Mouse (Mus musculus): Measurements from ENCODE around the gene Krt10. TPM values are rescaled to one million over a fixed set of nuclear protein-coding genes. Genes with fewer than 3 reads are reported as not detected.
A peak's percentile ranks its signal among the peaks of the same experiment; 100 is the strongest.

Gene Krt10
- polyA plus RNA-seq, 1 experiment from 2014 or later: 26.2 TPM

DNA sequence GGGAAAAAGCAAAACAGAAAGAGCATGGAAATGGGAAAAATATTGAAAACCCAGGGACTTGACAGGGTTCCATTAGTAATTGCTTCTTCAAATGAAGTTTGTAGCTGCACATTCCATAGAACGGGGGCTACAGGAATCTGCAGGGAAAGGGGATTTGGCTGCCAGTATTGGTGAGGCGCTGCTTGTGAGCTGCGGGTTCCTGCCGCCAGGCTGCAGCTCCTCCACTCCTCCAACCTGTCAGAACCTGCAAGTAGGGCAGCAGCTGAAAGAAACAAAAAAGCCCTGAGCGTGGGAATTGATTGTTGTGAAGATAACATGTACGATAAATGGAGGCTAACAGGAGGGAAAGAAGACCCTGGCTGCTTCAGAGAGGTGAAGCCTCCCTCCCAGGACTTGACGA lies 1.7 kb upstream of the Krt10 start:
- 70% methylated on average over 7 of the region's 7 CpGs for WGBS
- H3K4me2 ChIP-seq (ENCODE audit: low read length): no peak overlapping the region
- H3K27ac ChIP-seq (ENCODE audit: low read depth): no peak overlapping the region
- peaks cover 5% of the 10 kb centered on the region; the same call in 1 of the 2 replicates for H3K4me1 ChIP-seq (replicated peaks; ENCODE audit: control insufficient read depth, insufficient read depth, low read length)
- no peak overlapping the region for H3K9ac ChIP-seq (ENCODE audit: low read length)
- H3K36me3 ChIP-seq (ENCODE audit: control insufficient read depth, insufficient read depth, low read length): no peaks in the 10 kb centered on the region
- ATAC-seq (replicated peaks; ENCODE audit: low FRiP score, low TSS enrichment, low read depth) (no peak), DNase-seq (ENCODE audit: low spot score) (no peak)
- H3K4me3 ChIP-seq (ENCODE audit: low read depth, low read length): no peak overlapping the region
- H3K9me3 ChIP-seq (ENCODE audit: control insufficient read depth, low read length): no peaks in the 10 kb centered on the region
- no peaks in the 10 kb centered on the region for H3K27me3 ChIP-seq (replicated peaks; ENCODE audit: control insufficient read depth, insufficient read depth, low read length)

DNA sequence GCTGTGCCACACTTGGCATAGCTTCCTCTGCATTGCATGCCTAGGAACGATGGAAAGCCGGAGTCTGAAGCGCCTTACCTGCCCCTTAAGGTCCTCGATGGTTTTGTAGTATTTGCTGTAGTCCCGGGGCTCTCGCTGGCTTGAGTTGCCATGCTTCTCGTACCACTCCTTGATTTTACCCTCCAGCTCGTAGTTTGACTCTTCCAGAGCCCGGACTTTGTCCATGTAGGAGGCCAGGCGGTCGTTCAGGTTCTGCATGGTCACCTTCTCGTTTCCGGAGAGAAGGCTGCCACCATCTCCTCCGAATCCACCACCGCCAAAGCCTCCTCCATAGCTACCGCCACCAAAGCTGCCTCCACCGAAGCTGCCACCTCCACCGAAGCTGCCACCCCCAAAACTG lies 503 bp downstream of the Krt10 start:
- 92% methylated on average over 18 of the region's 18 CpGs for WGBS
- Histone ChIP-seq H3K4me1 (replicated peaks; ENCODE audit: control insufficient read depth, insufficient read depth, low read length) (peaks cover 5% of the 10 kb centered on the region; the same call in 1 of the 2 replicates), H3K27me3 (replicated peaks; ENCODE audit: control insufficient read depth, insufficient read depth, low read length) (no peaks in the 10 kb centered on the region), H3K36me3 (ENCODE audit: control insufficient read depth, insufficient read depth, low read length) (no peaks in the 10 kb centered on the region), H3K9ac (ENCODE audit: low read length) (no peak overlapping the region), H3K9me3 (ENCODE audit: control insufficient read depth, low read length) (no peaks in the 10 kb centered on the region), H3K4me2 (ENCODE audit: low read length) (no peak overlapping the region), H3K4me3 (ENCODE audit: low read depth, low read length) (no peak overlapping the region), H3K27ac (ENCODE audit: low read depth) (no peak overlapping the region)
- DNase-seq (ENCODE audit: low spot score) (no peak), ATAC-seq (replicated peaks; ENCODE audit: low FRiP score, low TSS enrichment, low read depth) (no peak)

DNA sequence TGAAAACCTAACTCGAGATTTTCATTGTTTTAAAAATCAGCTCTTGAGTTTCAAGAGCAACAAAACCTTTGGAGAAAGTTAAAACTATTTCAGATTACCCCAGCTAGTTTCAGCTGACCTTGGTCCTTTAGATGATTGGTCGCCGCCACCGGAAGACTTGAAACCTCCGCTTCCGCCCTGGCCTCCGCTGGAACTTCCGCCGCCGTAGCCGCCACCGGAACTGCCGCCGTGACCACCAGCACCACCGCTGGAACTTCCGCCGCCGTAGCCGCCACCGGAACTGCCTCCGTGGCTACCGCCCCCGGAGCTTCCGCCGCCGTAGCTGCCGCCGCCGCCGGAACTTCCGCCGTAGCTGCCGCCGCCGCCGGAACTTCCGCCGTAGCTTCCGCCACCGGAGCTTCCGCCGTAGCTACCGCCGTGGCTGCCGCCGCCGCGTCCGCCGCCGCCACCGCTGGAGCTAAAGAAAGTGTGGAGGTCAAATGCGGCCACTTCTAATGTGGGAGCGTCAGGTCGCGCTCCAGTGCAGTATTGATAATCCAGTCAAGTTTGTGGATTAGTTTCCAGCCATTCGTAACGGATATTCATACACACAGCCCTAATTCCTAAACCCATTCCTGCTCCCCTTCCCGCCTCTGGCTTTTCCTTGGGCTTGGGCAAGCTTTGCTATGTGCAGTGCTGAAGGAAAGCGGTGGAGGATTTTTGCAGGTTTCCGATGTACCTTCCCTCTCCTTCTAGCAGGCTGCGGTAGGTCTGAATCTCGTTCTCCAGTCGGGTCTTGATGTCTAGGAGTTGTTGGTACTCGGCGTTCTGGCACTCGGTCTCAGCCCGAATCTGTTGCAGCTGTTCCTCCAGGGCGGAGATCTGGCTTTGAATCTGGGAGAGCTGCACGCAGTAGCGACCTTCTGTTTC lies 3.1 kb downstream of the Krt10 start:
- Histone ChIP-seq H3K4me1 (replicated peaks; ENCODE audit: control insufficient read depth, insufficient read depth, low read length) (peaks cover 5% of the 10 kb centered on the region; the same call in 1 of the 2 replicates), H3K9me3 (ENCODE audit: control insufficient read depth, low read length) (no peaks in the 10 kb centered on the region), H3K4me2 (ENCODE audit: low read length) (peak overlapping the region; percentile 86), H3K27me3 (replicated peaks; ENCODE audit: control insufficient read depth, insufficient read depth, low read length) (no peaks in the 10 kb centered on the region), H3K27ac (ENCODE audit: low read depth) (peak overlapping the region; percentile 99), H3K4me3 (ENCODE audit: low read depth, low read length) (peak overlapping the region; percentile 62), H3K9ac (ENCODE audit: low read length) (peak overlapping the region; percentile 69), H3K36me3 (ENCODE audit: control insufficient read depth, insufficient read depth, low read length) (no peaks in the 10 kb centered on the region)
- DNase-seq (ENCODE audit: low spot score) (peak; percentile 90), ATAC-seq (replicated peaks; ENCODE audit: low FRiP score, low TSS enrichment, low read depth) (peak; percentile 77; the same call in 1 of the 2 replicates)
- 1% methylated on average over 71 of the region's 71 CpGs for WGBS

DNA sequence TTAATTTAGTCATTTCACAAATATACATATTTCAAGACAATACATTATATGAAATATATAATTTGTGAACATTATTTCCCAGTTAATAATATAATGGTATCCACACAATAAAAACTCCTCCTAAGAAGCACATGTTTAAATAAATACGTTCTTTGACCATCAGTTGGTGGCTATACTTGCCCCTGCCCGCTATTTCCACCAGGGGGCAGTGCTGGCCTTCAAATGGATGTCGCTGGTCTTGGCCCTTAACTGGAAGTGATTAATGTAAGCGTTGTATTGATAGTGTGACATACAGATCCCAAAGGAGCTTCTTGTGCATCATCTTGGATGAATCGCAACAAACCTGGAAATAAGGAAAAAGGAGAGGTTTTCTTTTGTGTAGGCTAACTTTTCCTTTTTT lies 9.6 kb downstream of the Krt10 start:
- no peaks in the 10 kb centered on the region for H3K4me1 ChIP-seq (replicated peaks; ENCODE audit: control insufficient read depth, insufficient read depth, low read length)
- peak; percentile 84 for DNase-seq (ENCODE audit: low spot score)
- no peaks in the 10 kb centered on the region for H3K27me3 ChIP-seq (replicated peaks; ENCODE audit: control insufficient read depth, insufficient read depth, low read length)
- ATAC-seq (replicated peaks; ENCODE audit: low FRiP score, low TSS enrichment, low read depth): peak; percentile 36; the same call in 1 of the 2 replicates
- no peak overlapping the region for H3K4me2 ChIP-seq (ENCODE audit: low read length)
- H3K27ac ChIP-seq (ENCODE audit: low read depth): no peak overlapping the region
- H3K9ac ChIP-seq (ENCODE audit: low read length): no peak overlapping the region
- H3K36me3 ChIP-seq (ENCODE audit: control insufficient read depth, insufficient read depth, low read length): no peaks in the 10 kb centered on the region
- H3K9me3 ChIP-seq (ENCODE audit: control insufficient read depth, low read length): no peaks in the 10 kb centered on the region
- WGBS: 20% methylated on average over 5 of the region's 5 CpGs
- H3K4me3 ChIP-seq (ENCODE audit: low read depth, low read length): no peak overlapping the region

DNA sequence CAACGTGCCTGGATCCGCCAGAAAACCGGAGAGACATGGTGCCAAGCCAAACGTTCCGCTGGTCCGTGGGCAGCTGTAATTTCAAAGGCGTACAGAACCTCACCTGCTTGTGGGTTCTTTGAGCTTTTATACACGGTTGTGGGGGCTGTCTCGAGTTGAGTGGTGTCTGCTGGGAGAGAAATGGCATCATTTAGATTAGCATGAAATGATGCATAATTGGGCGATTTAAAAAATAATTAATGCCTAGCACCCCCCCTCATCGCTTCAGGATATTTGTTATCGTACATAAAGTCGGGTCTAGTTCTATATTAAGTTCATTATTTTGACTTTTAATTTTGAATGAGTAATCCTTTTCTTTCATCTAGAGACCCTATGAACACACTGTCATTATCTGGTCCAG lies 14.4 kb downstream of the Krt10 start, which contains the start of gene Krt28:
Gene Krt28, minus strand, starts transcription at position 101 of the 400 bp plus-strand sequence.
- Histone ChIP-seq H3K27ac (ENCODE audit: low read depth) (no peak within 1 kb of the TSS), H3K4me3 (ENCODE audit: low read depth, low read length) (no peak within 1 kb of the TSS), H3K4me2 (ENCODE audit: low read length) (no peak within 1 kb of the TSS), H3K27me3 (replicated peaks; ENCODE audit: control insufficient read depth, insufficient read depth, low read length) (no peaks in the 10 kb centered on the region), H3K9ac (ENCODE audit: low read length) (no peak within 1 kb of the TSS), H3K9me3 (ENCODE audit: control insufficient read depth, low read length) (no peaks in the 10 kb centered on the region), H3K36me3 (ENCODE audit: control insufficient read depth, insufficient read depth, low read length) (no peaks in the 10 kb centered on the region), H3K4me1 (replicated peaks; ENCODE audit: control insufficient read depth, insufficient read depth, low read length) (no peaks in the 10 kb centered on the region)
- no peak for ATAC-seq (replicated peaks; ENCODE audit: low FRiP score, low TSS enrichment, low read depth)
- WGBS: 85% methylated on average over 13 of the region's 13 CpGs
- DNase-seq (ENCODE audit: low spot score): no peak

DNA sequence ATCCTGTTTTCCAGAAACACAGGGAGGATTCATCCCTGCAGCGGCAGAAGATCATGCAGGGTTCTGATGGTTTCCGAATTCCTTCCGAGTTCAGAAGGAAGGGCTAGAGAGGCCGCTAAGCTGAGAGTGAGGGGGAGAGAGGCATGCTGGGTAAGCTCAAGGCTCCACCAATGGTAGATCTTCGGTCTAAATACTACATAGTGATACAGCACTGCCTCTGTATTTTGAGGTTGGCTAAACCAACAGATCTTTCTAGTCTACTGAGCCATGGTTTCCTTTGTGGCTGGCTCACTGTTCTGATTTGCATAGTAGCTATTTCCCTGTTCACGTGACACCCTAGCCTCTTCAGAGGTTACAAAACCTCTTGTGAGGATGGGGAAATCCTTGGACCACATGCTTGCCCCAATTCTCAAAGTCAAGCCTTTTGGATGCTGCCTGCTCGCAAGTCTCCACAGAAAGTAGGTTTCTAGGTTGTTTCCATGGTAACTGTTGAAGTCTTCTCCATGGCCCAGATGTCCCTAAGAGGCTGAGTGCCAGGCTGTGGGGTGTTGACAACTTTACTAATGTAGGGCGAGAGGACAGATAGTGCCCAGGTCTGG lies 19.2 kb downstream of the Krt10 start:
- H3K9ac ChIP-seq (ENCODE audit: low read length): no peak overlapping the region
- ATAC-seq (replicated peaks; ENCODE audit: low FRiP score, low TSS enrichment, low read depth) (no peak), DNase-seq (ENCODE audit: low spot score) (no peak)
- H3K9me3 ChIP-seq (ENCODE audit: control insufficient read depth, low read length): no peaks in the 10 kb centered on the region
- no peaks in the 10 kb centered on the region for H3K36me3 ChIP-seq (ENCODE audit: control insufficient read depth, insufficient read depth, low read length)
- no peak overlapping the region for H3K4me3 ChIP-seq (ENCODE audit: low read depth, low read length)
- WGBS: 85% methylated on average over 8 of the region's 8 CpGs
- H3K27me3 ChIP-seq (replicated peaks; ENCODE audit: control insufficient read depth, insufficient read depth, low read length): no peaks in the 10 kb centered on the region
- H3K27ac ChIP-seq (ENCODE audit: low read depth): no peak overlapping the region
- H3K4me2 ChIP-seq (ENCODE audit: low read length): no peak overlapping the region
- no peaks in the 10 kb centered on the region for H3K4me1 ChIP-seq (replicated peaks; ENCODE audit: control insufficient read depth, insufficient read depth, low read length)

DNA sequence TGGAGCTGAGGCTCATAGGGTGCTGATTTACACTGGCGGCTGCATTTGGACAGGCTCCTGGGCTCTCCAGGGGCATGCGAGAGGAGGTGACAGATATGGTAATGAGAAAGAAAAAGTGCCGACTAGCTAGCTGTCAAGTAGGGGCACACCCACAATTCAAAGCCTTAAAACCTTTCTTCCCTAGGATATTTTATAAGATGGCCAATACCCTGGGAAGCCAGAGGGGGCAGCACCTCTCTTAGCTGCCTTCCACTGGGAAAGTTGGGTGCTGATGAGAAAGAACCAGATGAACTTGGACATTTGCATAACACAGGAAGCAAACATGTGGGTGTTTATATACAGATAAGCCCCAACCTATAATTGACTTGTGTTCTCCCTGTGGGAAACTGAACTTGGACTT lies 19.9 kb downstream of the Krt10 start:
- Histone ChIP-seq H3K9me3 (ENCODE audit: control insufficient read depth, low read length) (no peaks in the 10 kb centered on the region), H3K9ac (ENCODE audit: low read length) (no peak overlapping the region), H3K4me3 (ENCODE audit: low read depth, low read length) (no peak overlapping the region), H3K27me3 (replicated peaks; ENCODE audit: control insufficient read depth, insufficient read depth, low read length) (no peaks in the 10 kb centered on the region), H3K4me2 (ENCODE audit: low read length) (no peak overlapping the region), H3K4me1 (replicated peaks; ENCODE audit: control insufficient read depth, insufficient read depth, low read length) (no peaks in the 10 kb centered on the region), H3K27ac (ENCODE audit: low read depth) (no peak overlapping the region), H3K36me3 (ENCODE audit: control insufficient read depth, insufficient read depth, low read length) (no peaks in the 10 kb centered on the region)
- 9% methylated on average over 3 of the region's 3 CpGs for WGBS
- ATAC-seq (replicated peaks; ENCODE audit: low FRiP score, low TSS enrichment, low read depth) (no peak), DNase-seq (ENCODE audit: low spot score) (no peak)

DNA sequence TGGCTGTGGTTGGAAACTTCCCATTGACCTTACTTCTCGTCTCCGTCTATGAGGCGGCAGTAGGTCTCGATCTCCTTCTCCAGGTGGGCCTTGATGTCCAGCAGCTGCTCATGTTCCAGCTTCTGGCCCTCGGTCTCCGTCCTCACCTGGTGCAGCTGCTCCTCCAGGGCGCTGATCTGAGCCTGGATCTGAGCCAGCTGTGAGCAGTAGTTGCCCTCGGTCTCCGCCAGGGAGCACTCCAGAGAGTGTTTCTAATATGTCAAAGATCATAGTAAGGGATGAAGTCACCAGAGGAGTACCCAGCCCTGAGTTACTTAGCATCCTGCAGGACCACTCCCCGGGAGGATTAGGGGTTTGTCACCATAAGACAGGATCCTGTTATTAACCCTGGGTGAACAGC lies 22.4 kb downstream of the Krt10 start:
- Histone ChIP-seq H3K36me3 (ENCODE audit: control insufficient read depth, insufficient read depth, low read length) (no peaks in the 10 kb centered on the region), H3K4me3 (ENCODE audit: low read depth, low read length) (no peak overlapping the region), H3K9ac (ENCODE audit: low read length) (no peak overlapping the region), H3K27ac (ENCODE audit: low read depth) (no peak overlapping the region), H3K9me3 (ENCODE audit: control insufficient read depth, low read length) (no peaks in the 10 kb centered on the region), H3K4me1 (replicated peaks; ENCODE audit: control insufficient read depth, insufficient read depth, low read length) (no peaks in the 10 kb centered on the region), H3K27me3 (replicated peaks; ENCODE audit: control insufficient read depth, insufficient read depth, low read length) (no peaks in the 10 kb centered on the region), H3K4me2 (ENCODE audit: low read length) (no peak overlapping the region)
- 30% methylated on average over 10 of the region's 10 CpGs for WGBS
- no peak for DNase-seq (ENCODE audit: low spot score)
- ATAC-seq (replicated peaks; ENCODE audit: low FRiP score, low TSS enrichment, low read depth): no peak

Measured in intestine, embryonic 14.5 days (tissue).